Mouse (Mus musculus) lung, embryonic 16.5 days (tissue): ENCODE measurements around the gene Col25a1. TPM values are rescaled to one million over a fixed set of nuclear protein-coding genes. Genes with fewer than 3 reads are reported as not detected.

Source experiments
- ATAC-seq: fragments of 200-750 bp; cut with Nextera tagmentation; 2 replicates; pipeline ENCODE4 v1.8.0; 2017; ENCODE audit warnings: low read depth, mild to moderate bottlenecking, moderate library complexity
- H3K27ac ChIP-seq: fragments of 300-500 bp; sonication (generic); 2 replicates; pipeline ENCODE4 v1.5.1; 2014; ENCODE audit warnings: mild to moderate bottlenecking, control low read depth, low read length
- H3K27me3 ChIP-seq: fragments of 300-500 bp; sonication (generic); 2 replicates; pipeline ENCODE4 v1.6.1; 2014; ENCODE audit warnings: low read depth, low read length, mixed read lengths; ENCODE audit not compliant: control insufficient read depth, insufficient read depth
- H3K36me3 ChIP-seq: fragments of 300-500 bp; sonication (generic); 2 replicates; pipeline ENCODE4 v1.6.1; 2014; ENCODE audit warnings: low read length; ENCODE audit not compliant: control insufficient read depth, insufficient read depth
- H3K4me1 ChIP-seq: fragments of 300-500 bp; sonication (generic); replicated peaks from 2 replicates; pipeline ENCODE4 v1.6.1; 2014; ENCODE audit warnings: low read length, mixed read lengths; ENCODE audit not compliant: control insufficient read depth, insufficient read depth
- H3K4me2 ChIP-seq: fragments of 300-500 bp; sonication (generic); 2 replicates; pipeline ENCODE4 v1.6.1; 2014; ENCODE audit warnings: low read depth, low read length, control low read depth
- H3K4me3 ChIP-seq: fragments of 300-500 bp; sonication (generic); 2 replicates; pipeline ENCODE4 v1.5.1; 2014; ENCODE audit warnings: mild to moderate bottlenecking, low read length, control low read depth
- H3K9ac ChIP-seq: fragments of 300-500 bp; sonication (generic); 2 replicates; pipeline ENCODE4 v1.6.1; 2014; ENCODE audit warnings: low read length, control low read depth
- H3K9me3 ChIP-seq: fragments of 300-500 bp; sonication (generic); 2 replicates; pipeline ENCODE4 v1.6.1; 2016; ENCODE audit warnings: low read length; ENCODE audit not compliant: control insufficient read depth
- WGBS: fragments of 180-500 bp; shearing (Covaris S2); extraction: QIAGEN DNeasy Blood & Tissue Kit; methylation state at CpG from one replicate; pipeline ENCODE4 v1.1.7; 2014; 5-methylcytosine and 5-hydroxymethylcytosine counted together
- polyA plus RNA-seq: library from polyadenylated mRNA; unstranded; fragments of >200 nt; fragmentation: Nextera tagmentation; extraction: Ambion mirVana; gene quantifications from 2 replicates; pipeline ENCODE4 v1.2.1, GENCODE M21; 2015

Gene Col25a1
- polyA plus RNA-seq, 1 experiment from 2014 or later = 17.6 TPM

GRCm38 (mm10) chr3:130338371-130338770 is 207.1 kb downstream of the Col25a1 start:
- no peaks in the 10 kb centered on the region for H3K27me3 ChIP-seq
- H3K36me3 ChIP-seq = no peaks in the 10 kb centered on the region
- H3K9ac ChIP-seq = no peak overlapping the region
- peak; percentile 32 for ATAC-seq
- H3K9me3 ChIP-seq = no peaks in the 10 kb centered on the region
- peaks cover 25% of the 10 kb centered on the region for H3K4me1 ChIP-seq
- no peak overlapping the region for H3K4me3 ChIP-seq
- no peak overlapping the region; the same call in 1 of the 2 replicates for H3K4me2 ChIP-seq
- peak overlapping the region; percentile 11 for H3K27ac ChIP-seq
- WGBS = 20% methylated on average over 3 of the region's 3 CpGs

- no peak for ATAC-seq
- Histone ChIP-seq H3K36me3 (no peaks in the 10 kb centered on the region), H3K9ac (no peak overlapping the region), H3K4me2 (no peak overlapping the region), H3K27ac (no peak overlapping the region), H3K27me3 (no peaks in the 10 kb centered on the region), H3K4me3 (no peak overlapping the region), H3K4me1 (peaks cover 7% of the 10 kb centered on the region), H3K9me3 (no peaks in the 10 kb centered on the region)
- 66% methylated on average over 6 of the region's 6 CpGs for WGBS
These were observed 218.9 kb downstream of the Col25a1 start for GRCm38 (mm10) chr3:130350161-130350560.

- ATAC-seq = peak; percentile 62
- 44% methylated on average over 4 of the region's 4 CpGs for WGBS
- Histone ChIP-seq H3K36me3 (no peaks in the 10 kb centered on the region), H3K9ac (no peak overlapping the region), H3K27me3 (no peaks in the 10 kb centered on the region), H3K4me3 (no peak overlapping the region), H3K9me3 (no peaks in the 10 kb centered on the region), H3K27ac (peak overlapping the region; percentile 61; the same call in 1 of the 2 replicates), H3K4me2 (no peak overlapping the region), H3K4me1 (peaks cover 12% of the 10 kb centered on the region)
These were observed 223.2 kb downstream of the Col25a1 start for GRCm38 (mm10) chr3:130354399-130355039.

GRCm38 (mm10) chr3:130356575-130357173 is 225.4 kb downstream of the Col25a1 start:
- H3K4me2 ChIP-seq = no peak overlapping the region
- H3K9me3 ChIP-seq = no peaks in the 10 kb centered on the region
- H3K9ac ChIP-seq = no peak overlapping the region
- peaks cover 14% of the 10 kb centered on the region for H3K4me1 ChIP-seq
- H3K4me3 ChIP-seq = no peak overlapping the region
- no peaks in the 10 kb centered on the region for H3K36me3 ChIP-seq
- H3K27ac ChIP-seq = 0 out of 2 replicates have a peak overlapping the region, but pooled peaks have one; percentile 20
- no peaks in the 10 kb centered on the region for H3K27me3 ChIP-seq
- 84% methylated on average over 15 of the region's 15 CpGs for WGBS
- ATAC-seq = no peak

- Histone ChIP-seq H3K4me1 (peaks cover 10% of the 10 kb centered on the region; the same call in 1 of the 2 replicates), H3K27me3 (no peaks in the 10 kb centered on the region), H3K9ac (no peak overlapping the region), H3K4me3 (no peak overlapping the region), H3K36me3 (no peaks in the 10 kb centered on the region), H3K9me3 (no peaks in the 10 kb centered on the region), H3K27ac (no peak overlapping the region), H3K4me2 (no peak overlapping the region)
- WGBS = 62% methylated on average over 7 of the region's 7 CpGs
- ATAC-seq = peak; percentile 16; the same call in 1 of the 2 replicates
These were observed 229.5 kb downstream of the Col25a1 start for GRCm38 (mm10) chr3:130360813-130361212.

GRCm38 (mm10) chr3:130361922-130362321 is 230.6 kb downstream of the Col25a1 start:
- H3K4me1 ChIP-seq = peaks cover 7% of the 10 kb centered on the region; the same call in 1 of the 2 replicates
- no peaks in the 10 kb centered on the region for H3K27me3 ChIP-seq
- H3K4me2 ChIP-seq = no peak overlapping the region
- H3K27ac ChIP-seq = no peak overlapping the region
- H3K9me3 ChIP-seq = no peaks in the 10 kb centered on the region
- no peaks in the 10 kb centered on the region for H3K36me3 ChIP-seq
- WGBS = 44% methylated on average over 1 of the region's 1 CpGs
- no peak for ATAC-seq
- no peak overlapping the region for H3K9ac ChIP-seq
- no peak overlapping the region for H3K4me3 ChIP-seq

- 78% methylated on average over 7 of the region's 7 CpGs for WGBS
- ATAC-seq = no peak
These were observed 231.6 kb downstream of the Col25a1 start for GRCm38 (mm10) chr3:130362797-130363367.

GRCm38 (mm10) chr3:130366917-130367610 is 235.8 kb downstream of the Col25a1 start:
- no peaks in the 10 kb centered on the region for H3K9me3 ChIP-seq
- H3K27ac ChIP-seq = peak overlapping the region; percentile 90
- WGBS = 46% methylated on average over 7 of the region's 8 CpGs
- H3K4me3 ChIP-seq = no peak overlapping the region
- no peaks in the 10 kb centered on the region for H3K27me3 ChIP-seq
- peak; percentile 92 for ATAC-seq
- no peaks in the 10 kb centered on the region for H3K36me3 ChIP-seq
- H3K9ac ChIP-seq = no peak overlapping the region
- no peak overlapping the region for H3K4me2 ChIP-seq
- peaks cover 15% of the 10 kb centered on the region for H3K4me1 ChIP-seq

More at GRCm38 (mm10) chr3:130362797-130363367, 231.6 kb downstream of the Col25a1 start:
- Histone ChIP-seq H3K4me2 (no peak overlapping the region), H3K9ac (no peak overlapping the region), H3K9me3 (no peaks in the 10 kb centered on the region), H3K27ac (no peak overlapping the region), H3K27me3 (no peaks in the 10 kb centered on the region), H3K4me3 (no peak overlapping the region), H3K4me1 (peaks cover 9% of the 10 kb centered on the region; the same call in 1 of the 2 replicates), H3K36me3 (no peaks in the 10 kb centered on the region)

- no peaks in the 10 kb centered on the region for H3K36me3 ChIP-seq
- no peak overlapping the region for H3K9ac ChIP-seq
- H3K4me1 ChIP-seq = peaks cover 16% of the 10 kb centered on the region
- no peak overlapping the region for H3K4me2 ChIP-seq
- no peak for ATAC-seq
- H3K9me3 ChIP-seq = no peaks in the 10 kb centered on the region
- 89% methylated on average over 4 of the region's 4 CpGs for WGBS
- H3K27ac ChIP-seq = peak overlapping the region; percentile 55
- H3K4me3 ChIP-seq = no peak overlapping the region
- no peaks in the 10 kb centered on the region for H3K27me3 ChIP-seq
These were observed 237.1 kb downstream of the Col25a1 start for GRCm38 (mm10) chr3:130368352-130368751.
